Mouse (Mus musculus) forebrain, embryonic 16.5 days (tissue): ENCODE measurements around the gene Dst. TPM values are rescaled to one million over a fixed set of nuclear protein-coding genes. Genes with fewer than 3 reads are reported as not detected.
"Not testable (repeated sequence)": the region's sequence is repeated elsewhere in the genome, so short reads cannot be mapped to it uniquely, and the experiment has no call there.

Experiments used
- ATAC-seq: fragments of 200-750 bp; cut with Nextera tagmentation; 2 replicates; pipeline ENCODE4 v1.8.0; 2017; ENCODE audit warnings: mild to moderate bottlenecking, moderate library complexity
- H3K27ac ChIP-seq: fragments of 300-500 bp; sonication (generic); 2 replicates; pipeline ENCODE4 v1.5.1; 2014; ENCODE audit warnings: low read length, control low read depth
- H3K27me3 ChIP-seq: fragments of 300-500 bp; sonication (generic); replicated peaks from 2 replicates; pipeline ENCODE4 v1.6.1; 2014; ENCODE audit warnings: low read length; ENCODE audit not compliant: control insufficient read depth, insufficient read depth
- H3K36me3 ChIP-seq: fragments of 300-500 bp; sonication (generic); 2 replicates; pipeline ENCODE4 v1.6.1; 2014; ENCODE audit not compliant: control insufficient read depth, insufficient read depth
- H3K4me1 ChIP-seq: fragments of 300-500 bp; sonication (generic); replicated peaks from 2 replicates; pipeline ENCODE4 v1.6.1; 2014; ENCODE audit warnings: low read length; ENCODE audit not compliant: control insufficient read depth, insufficient read depth
- H3K4me2 ChIP-seq: fragments of 300-500 bp; sonication (generic); 2 replicates; pipeline ENCODE4 v1.6.1; 2014; ENCODE audit warnings: mild to moderate bottlenecking, low read length, control low read depth
- H3K4me3 ChIP-seq: fragments of 300-500 bp; sonication (generic); replicated peaks from 2 replicates; pipeline ENCODE4 v1.5.1; 2014; ENCODE audit warnings: mild to moderate bottlenecking, low read length, control low read depth
- H3K9ac ChIP-seq: fragments of 300-500 bp; sonication (generic); replicated peaks from 2 replicates; pipeline ENCODE4 v1.6.1; 2014; ENCODE audit warnings: low read depth, low read length, control low read depth
- H3K9me3 ChIP-seq: fragments of 300-500 bp; sonication (generic); 2 replicates; pipeline ENCODE4 v1.6.1; 2016; ENCODE audit warnings: low read length; ENCODE audit not compliant: control insufficient read depth
- WGBS: fragments of 180-500 bp; shearing (Covaris S2); extraction: QIAGEN DNeasy Blood & Tissue Kit; methylation state at CpG from one replicate; pipeline ENCODE4 v1.1.7; 2014; 5-methylcytosine and 5-hydroxymethylcytosine counted together
- polyA plus RNA-seq: library from polyadenylated mRNA; unstranded; fragments of >200 nt; fragmentation: Nextera tagmentation; extraction: Ambion mirVana; gene quantifications from 2 replicates; pipeline ENCODE4 v1.2.1, GENCODE M21; 2015

Dst gene
- polyA plus RNA-seq, 1 experiment from 2014 or later: 41.2 TPM

DNA sequence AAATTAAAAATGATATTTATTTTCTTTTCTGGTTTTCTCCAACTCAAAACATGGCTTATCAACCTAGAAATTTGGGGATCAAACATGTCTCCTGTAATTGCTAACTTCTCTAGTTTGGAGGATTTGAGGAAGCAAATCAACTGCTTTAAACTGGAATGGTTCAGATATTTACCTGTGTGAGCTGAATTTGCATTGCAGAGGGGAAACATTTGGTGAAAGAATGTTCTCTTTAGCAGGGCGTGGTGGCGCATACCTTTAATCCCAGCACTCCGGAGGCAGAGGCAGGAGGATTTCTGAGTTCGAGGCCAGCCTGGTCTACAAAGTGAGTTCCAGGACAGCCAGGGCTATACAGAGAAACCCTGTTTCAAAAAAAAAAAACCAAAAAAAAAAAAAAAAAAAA is 158.4 kb downstream of the Dst start:
- not testable (repeated sequence) for H3K4me3 ChIP-seq, H3K9ac ChIP-seq, ATAC-seq, H3K27ac ChIP-seq, H3K9me3 ChIP-seq, H3K36me3 ChIP-seq, H3K4me1 ChIP-seq, H3K27me3 ChIP-seq, H3K4me2 ChIP-seq
- 92% methylated on average over 4 of the region's 4 CpGs for WGBS

DNA sequence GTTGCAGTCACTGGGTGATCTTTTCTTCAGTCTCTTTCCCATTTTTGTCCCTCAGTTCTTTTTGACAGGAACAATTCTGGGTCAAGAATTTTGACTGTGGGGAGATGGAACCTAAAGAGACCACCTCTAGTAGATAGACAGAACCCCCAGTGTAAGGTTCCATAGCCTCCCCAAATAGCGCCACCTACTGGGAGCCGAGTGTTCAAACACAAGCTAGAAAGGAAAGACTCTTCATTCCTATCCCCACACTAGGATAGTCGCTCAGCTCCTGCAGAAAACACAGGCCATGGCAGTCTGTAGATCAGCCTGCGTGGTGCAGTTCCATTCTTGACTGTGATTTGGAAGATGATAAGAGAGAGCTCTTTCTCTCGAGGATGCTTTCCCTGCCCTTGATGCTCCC is 160.3 kb downstream of the Dst start:
- no peaks in the 10 kb centered on the region for H3K4me1 ChIP-seq
- WGBS: 51% methylated on average over 5 of the region's 5 CpGs

DNA sequence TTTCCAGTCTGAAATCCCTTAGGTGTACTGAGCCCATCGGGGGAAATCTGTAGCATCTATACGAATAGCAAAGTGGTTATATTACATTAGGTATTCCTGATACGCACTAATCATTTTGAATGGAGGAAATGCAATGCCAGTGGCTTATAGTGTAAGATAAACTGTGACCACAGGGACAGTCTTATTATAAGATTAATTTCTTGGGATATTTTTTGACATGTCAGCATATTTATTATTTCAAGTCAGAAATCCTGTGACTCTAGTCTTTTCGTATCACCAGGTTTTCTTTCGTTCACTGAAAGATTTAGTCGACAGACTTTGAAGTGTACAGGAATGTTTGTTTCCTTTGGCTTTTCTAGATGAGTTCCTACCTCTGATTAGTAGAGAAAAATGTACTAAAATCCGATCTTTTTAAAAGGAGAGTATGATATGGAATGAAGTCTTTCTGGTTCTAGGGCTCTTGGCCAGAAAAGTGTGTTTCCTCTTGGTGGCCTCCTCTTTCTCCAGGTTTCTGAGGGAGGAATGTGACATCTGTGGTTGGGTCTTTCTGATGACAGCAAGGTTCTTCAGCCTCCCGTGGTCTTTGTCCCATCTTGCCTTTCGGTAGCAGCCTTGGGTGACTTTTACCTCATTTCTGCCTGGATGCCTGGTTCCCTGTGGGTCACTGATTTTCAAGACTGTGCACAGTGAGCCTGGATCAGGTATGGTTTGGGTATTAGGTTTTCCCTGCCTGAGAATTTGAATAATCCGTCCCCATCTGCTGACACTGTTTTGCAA is 161.7 kb downstream of the Dst start:
- H3K4me1 ChIP-seq: peaks cover 4% of the 10 kb centered on the region; the same call in 1 of the 2 replicates
- no peak overlapping the region for H3K9ac ChIP-seq
- H3K36me3 ChIP-seq: no peaks in the 10 kb centered on the region
- 93% methylated on average over 10 of the region's 10 CpGs for WGBS
- no peak for ATAC-seq
- H3K27ac ChIP-seq: no peak overlapping the region
- H3K4me2 ChIP-seq: no peak overlapping the region
- H3K4me3 ChIP-seq: no peak overlapping the region
- H3K9me3 ChIP-seq: no peaks in the 10 kb centered on the region
- H3K27me3 ChIP-seq: no peaks in the 10 kb centered on the region

More for the DNA sequence above, 160.3 kb downstream of the Dst start:
- Histone ChIP-seq H3K4me2 (no peak overlapping the region), H3K27me3 (no peaks in the 10 kb centered on the region), H3K9ac (no peak overlapping the region), H3K9me3 (no peaks in the 10 kb centered on the region), H3K36me3 (no peaks in the 10 kb centered on the region), H3K27ac (no peak overlapping the region), H3K4me3 (no peak overlapping the region)
- ATAC-seq: no peak

DNA sequence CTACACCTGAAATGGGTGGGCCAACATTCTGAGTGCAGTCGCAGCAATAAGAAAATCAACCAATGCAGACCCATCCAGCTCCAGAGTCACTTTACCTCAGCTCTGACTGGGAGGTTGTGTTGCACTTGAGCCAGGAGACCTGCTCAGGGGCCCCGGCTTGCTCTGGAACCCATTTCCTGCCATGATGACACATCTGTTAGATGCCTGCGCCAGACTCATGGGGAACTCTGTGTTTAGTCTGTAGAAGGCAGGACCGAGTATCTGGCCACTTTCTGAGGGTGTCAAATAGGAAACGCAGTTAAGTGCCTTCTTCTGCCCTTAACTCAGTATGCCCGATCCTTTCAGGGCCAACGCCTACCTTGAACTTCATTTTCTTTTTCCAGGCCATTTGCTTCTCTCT is 162.4 kb downstream of the Dst start:
- WGBS: 89% methylated on average over 7 of the region's 7 CpGs

DNA sequence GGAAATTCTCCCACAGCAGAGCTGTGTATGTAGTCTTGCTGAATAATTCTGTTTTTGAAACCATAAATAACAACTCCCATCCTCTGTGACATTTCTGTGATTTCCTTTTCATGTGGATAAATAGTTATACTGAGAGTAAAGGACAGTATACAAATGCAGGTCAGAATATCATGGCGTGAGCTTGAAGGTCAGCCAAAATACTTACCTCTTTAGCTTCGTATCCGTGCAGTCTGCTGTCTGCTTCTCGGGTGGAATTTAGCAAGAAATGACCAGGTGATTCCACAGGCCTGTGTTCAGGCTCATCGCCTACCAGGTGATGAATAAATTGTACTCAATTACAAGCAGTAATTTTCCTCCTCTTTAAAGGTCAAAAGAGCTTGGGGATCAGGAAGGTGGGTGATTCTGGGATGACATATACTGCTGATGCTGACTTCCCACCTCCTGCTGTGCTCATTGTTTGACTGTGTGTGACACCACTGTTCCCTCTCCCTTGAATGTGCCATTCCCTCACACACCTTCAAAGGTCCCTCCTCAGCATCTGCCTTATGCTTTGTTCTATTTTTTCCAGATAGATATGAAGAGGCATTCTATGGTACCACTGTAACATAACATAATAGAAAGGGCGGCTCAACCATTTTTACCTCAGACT is 163.1 kb downstream of the Dst start:
- WGBS: 79% methylated on average over 6 of the region's 6 CpGs
- no peak overlapping the region for H3K9ac ChIP-seq
- no peaks in the 10 kb centered on the region for H3K36me3 ChIP-seq
- no peak for ATAC-seq
- no peak overlapping the region for H3K4me2 ChIP-seq
- H3K27me3 ChIP-seq: no peaks in the 10 kb centered on the region
- no peak overlapping the region for H3K27ac ChIP-seq
- H3K4me1 ChIP-seq: peaks cover 7% of the 10 kb centered on the region; the same call in 1 of the 2 replicates
- H3K4me3 ChIP-seq: no peak overlapping the region
- no peaks in the 10 kb centered on the region for H3K9me3 ChIP-seq

More for the DNA sequence above, 162.4 kb downstream of the Dst start:
- Histone ChIP-seq H3K4me1 (peaks cover 7% of the 10 kb centered on the region; the same call in 1 of the 2 replicates), H3K9ac (no peak overlapping the region), H3K27me3 (no peaks in the 10 kb centered on the region), H3K4me2 (no peak overlapping the region), H3K9me3 (no peaks in the 10 kb centered on the region), H3K4me3 (no peak overlapping the region), H3K36me3 (no peaks in the 10 kb centered on the region), H3K27ac (no peak overlapping the region)
- ATAC-seq: no peak

DNA sequence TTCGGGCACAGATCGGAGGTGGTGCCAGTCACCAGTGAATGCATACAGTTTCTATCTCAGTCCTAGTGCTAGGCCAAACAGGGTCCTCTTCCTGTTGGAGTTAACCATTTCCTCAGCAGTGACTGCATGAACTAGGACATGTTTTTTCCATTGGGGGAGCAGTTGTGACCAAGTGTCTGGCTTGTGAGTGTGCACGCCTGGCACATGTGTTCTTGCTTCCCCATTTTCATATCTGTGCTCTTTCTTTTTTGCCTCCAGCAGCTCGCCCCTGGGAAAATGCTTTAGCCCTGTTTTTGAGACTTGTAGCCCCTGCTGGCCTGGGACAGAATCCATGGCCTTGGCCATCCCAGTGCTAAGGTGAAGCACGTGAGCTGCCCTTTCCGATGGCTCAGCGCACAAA is 164.2 kb downstream of the Dst start:
- Histone ChIP-seq H3K27ac (no peak overlapping the region), H3K4me1 (peaks cover 7% of the 10 kb centered on the region; the same call in 1 of the 2 replicates), H3K27me3 (no peaks in the 10 kb centered on the region), H3K9me3 (no peaks in the 10 kb centered on the region), H3K4me2 (no peak overlapping the region), H3K4me3 (no peak overlapping the region), H3K36me3 (no peaks in the 10 kb centered on the region), H3K9ac (no peak overlapping the region)
- WGBS: 90% methylated on average over 7 of the region's 7 CpGs
- ATAC-seq: no peak

DNA sequence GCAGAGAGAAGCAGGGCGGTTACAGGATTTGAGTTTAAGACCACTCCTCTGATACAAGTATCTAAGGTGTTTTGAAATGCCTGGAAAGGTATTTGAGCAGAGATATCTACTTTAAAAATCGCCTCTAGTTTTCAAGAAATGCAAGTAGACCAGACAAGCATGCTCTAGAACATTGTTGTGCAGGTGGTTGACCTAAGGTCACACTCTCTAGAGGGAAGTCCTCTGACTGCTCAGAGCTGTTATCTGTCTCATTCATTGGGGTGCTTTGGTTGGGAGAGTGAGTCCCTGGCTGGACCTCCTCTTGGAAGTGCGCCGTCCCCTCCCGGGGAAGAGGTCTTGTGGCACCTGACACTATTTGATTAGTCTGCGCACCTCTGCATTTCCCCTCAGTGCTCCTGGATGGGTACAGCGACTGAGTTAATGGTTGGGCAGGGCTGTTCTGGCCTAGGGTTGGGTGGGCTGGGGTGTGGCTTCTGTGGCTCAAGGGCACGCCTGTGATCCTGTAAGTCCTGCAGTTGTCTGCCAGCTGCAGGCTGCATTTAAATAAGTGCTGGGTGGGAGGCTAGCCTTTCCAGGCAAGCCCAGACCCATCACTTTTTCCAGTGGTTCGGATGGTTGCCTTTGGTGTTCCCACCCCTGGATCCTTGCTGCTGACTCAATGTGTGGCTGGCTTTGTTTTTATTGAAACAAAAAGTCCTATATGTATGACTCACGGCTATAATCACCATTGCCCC is 165.6 kb downstream of the Dst start:
- Histone ChIP-seq H3K36me3 (no peaks in the 10 kb centered on the region), H3K27me3 (no peaks in the 10 kb centered on the region), H3K4me3 (no peak overlapping the region), H3K9me3 (no peaks in the 10 kb centered on the region), H3K4me1 (peaks cover 7% of the 10 kb centered on the region; the same call in 1 of the 2 replicates), H3K27ac (no peak overlapping the region), H3K9ac (no peak overlapping the region), H3K4me2 (no peak overlapping the region)
- 43% methylated on average over 10 of the region's 10 CpGs for WGBS
- no peak for ATAC-seq

DNA sequence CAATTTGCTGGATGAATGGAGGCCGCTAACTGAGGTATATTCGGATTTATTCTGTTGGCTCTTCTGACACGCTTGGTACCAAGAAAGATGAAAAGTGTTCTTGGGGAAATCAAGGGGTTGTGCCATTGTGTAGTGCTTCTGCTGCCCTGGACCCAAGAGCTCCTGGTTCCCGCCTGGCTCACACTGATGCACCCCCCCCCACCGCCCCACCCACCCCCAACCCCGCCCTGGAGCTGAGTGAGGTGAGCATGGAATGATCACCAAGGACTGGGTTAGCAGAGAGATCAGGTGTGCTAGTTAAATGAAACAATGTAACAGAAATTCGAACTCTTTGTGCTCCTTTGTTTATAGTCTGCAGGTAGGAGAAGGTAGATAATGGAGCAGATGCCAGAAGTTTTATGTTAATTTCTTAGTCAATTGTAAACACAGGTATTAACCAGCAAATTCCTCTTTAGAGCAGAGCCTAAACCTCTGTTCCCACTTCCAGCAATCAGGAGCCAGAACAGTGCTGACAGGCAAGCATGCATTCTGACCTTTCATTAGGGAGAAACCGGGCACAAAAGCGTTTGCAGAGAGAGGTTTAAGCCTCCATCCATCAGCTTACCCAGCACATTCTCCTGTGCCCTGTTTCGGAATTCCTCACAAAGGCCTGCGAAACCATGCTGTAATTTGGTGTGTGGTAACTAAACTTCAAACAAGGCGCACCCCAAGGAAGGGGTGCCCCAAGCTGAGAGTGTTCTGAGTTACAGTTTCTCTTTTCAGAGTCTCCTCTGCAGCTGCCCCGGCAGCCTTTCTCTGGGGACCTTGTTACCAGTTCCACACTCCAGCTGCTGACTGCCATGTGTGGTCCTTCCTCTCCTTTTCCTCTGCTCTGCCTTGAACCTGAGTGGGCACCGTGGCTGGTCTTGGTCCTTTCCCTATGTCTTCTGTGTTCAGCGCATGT is 166.5 kb downstream of the Dst start:
- H3K4me2 ChIP-seq: no peak overlapping the region
- ATAC-seq: no peak; the same call in 1 of the 2 replicates

More for the DNA sequence above, 166.5 kb downstream of the Dst start:
- Histone ChIP-seq H3K36me3 (no peaks in the 10 kb centered on the region), H3K4me1 (peaks cover 7% of the 10 kb centered on the region; the same call in 1 of the 2 replicates), H3K27ac (no peak overlapping the region), H3K9ac (no peak overlapping the region), H3K9me3 (no peaks in the 10 kb centered on the region), H3K27me3 (no peaks in the 10 kb centered on the region), H3K4me3 (no peak overlapping the region)
- WGBS: 17% methylated on average over 15 of the region's 15 CpGs
